Comparison of ENCODE assay signal across 1 mouse cellular context in the genomic region with DNA sequence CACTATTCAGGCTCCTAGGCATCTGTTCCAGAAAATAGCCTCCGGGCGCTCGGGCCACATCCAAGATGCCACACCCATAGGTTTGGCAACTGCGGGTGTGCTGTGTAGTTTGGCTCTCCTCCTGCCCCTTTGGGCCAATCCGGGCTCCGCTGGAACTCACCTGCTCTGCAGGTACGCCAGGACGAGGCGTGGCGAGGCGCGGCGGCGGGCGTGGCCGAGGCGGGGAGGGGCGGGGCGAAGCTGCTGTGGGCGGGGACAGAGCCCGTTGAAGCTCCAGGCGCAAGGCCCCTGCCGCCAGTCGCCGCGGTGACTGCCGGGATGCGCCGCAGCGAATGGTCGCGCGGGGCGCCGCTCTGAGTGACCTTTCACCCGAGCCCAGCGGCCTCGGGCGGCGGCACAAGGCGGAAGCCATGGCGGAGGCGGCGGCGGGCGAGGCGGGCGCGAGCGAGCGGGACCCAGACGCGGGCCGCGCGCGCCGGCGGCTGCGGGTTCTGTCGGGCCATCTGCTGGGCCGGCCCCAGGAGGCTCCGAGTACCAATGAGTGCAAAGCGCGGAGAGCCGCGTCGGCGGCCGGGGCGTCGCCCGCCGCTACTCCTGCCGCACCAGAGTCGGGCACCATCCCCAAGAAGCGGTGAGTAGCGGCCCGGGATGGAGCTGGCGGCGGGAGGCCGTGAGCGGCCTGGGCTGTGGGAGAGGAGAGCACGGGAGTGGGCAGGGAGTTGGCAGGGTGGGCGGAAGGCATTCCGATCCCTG.
TF ChIP-seq lines count a peak whose summit lies in the region.

A gene (plus strand): TSS at position 297 of the 753 bp plus-strand sequence.

TF ChIP-seq in CH12.LX, 34 proteins besides CTCF, POLR2A, EP300 and RAD21 (continued from another document):
- TF ChIP-seq RCOR1 (conservative IDR thresholded peaks at IDR 0.05; ENCODE audit: low read depth, low read length) (no peak), IRF4 (IDR thresholded peaks at IDR 0.05; ENCODE audit: low read depth, low read length) (peak; percentile 6; the same call in 1 of the 2 replicates), USF2 (conservative IDR thresholded peaks at IDR 0.05; ENCODE audit: low read depth, low read length) (no peak), NRF1 (IDR thresholded peaks at IDR 0.05; ENCODE audit: low read depth, low read length) (peak; percentile 60), NELFE (IDR thresholded peaks at IDR 0.05; ENCODE audit: low read depth, low read length) (peak; percentile 83), ZMIZ1 (IDR thresholded peaks at IDR 0.05; ENCODE audit: low read depth, low read length) (peak; percentile 83; the same call in 1 of the 2 replicates), ELF1 (IDR thresholded peaks at IDR 0.05; ENCODE audit: low read depth, low read length) (peak; percentile 89), E2F4 (IDR thresholded peaks at IDR 0.05; ENCODE audit: insufficient replicate concordance, low read depth, low read length) (no peak), USF1 (IDR thresholded peaks at IDR 0.05; ENCODE audit: low read depth, low read length) (no peak), MYC (IDR thresholded peaks at IDR 0.05; ENCODE audit: low read depth, low read length) (no peak), CHD1 (IDR thresholded peaks at IDR 0.05; ENCODE audit: low read depth, low read length) (no peak), SMC3 (IDR thresholded peaks at IDR 0.05; ENCODE audit: low read depth, low read length) (no peak), ETS1 (conservative IDR thresholded peaks at IDR 0.05; ENCODE audit: low read depth, low read length) (no peak), MAZ (IDR thresholded peaks at IDR 0.05; ENCODE audit: low read depth, low read length) (0 out of 2 replicates have a peak, but pooled peaks have one; percentile 50), ZNF384 (IDR thresholded peaks at IDR 0.05; ENCODE audit: low read depth, low read length) (no peak)
